Mouse (Mus musculus) intestine, postnatal 0 days (tissue): ENCODE results near the gene Gm10912. TPM values are rescaled to one million over a fixed set of nuclear protein-coding genes. Genes with fewer than 3 reads are reported as not detected.
"Not testable (repeated sequence)": the region's sequence is repeated elsewhere in the genome, so short reads cannot be mapped to it uniquely, and the experiment has no call there.

ENCODE experiments used
- ATAC-seq: fragments of 200-750 bp; cut with Nextera tagmentation; 2 replicates; pipeline ENCODE4 v1.8.0; 2017; ENCODE audit warnings: mild to moderate bottlenecking, moderate TSS enrichment, moderate library complexity
- H3K27ac ChIP-seq: fragments of 300-500 bp; sonication (generic); 2 replicates; pipeline ENCODE4 v1.5.1; 2014; ENCODE audit warnings: mild to moderate bottlenecking, low read depth, low read length, moderate library complexity
- H3K27me3 ChIP-seq: fragments of 300-500 bp; sonication (generic); replicated peaks from 2 replicates; pipeline ENCODE4 v1.6.1; 2014; ENCODE audit warnings: low read length, mixed read lengths; ENCODE audit not compliant: control insufficient read depth, insufficient read depth
- H3K36me3 ChIP-seq: fragments of 300-500 bp; sonication (generic); 2 replicates; pipeline ENCODE4 v1.6.1; 2014; ENCODE audit warnings: mild to moderate bottlenecking, moderate library complexity; ENCODE audit not compliant: control insufficient read depth, insufficient read depth
- H3K4me1 ChIP-seq: fragments of 300-500 bp; sonication (generic); replicated peaks from 2 replicates; pipeline ENCODE4 v1.6.1; 2014; ENCODE audit warnings: antibody characterized with exemption, low read length, mixed read lengths; ENCODE audit not compliant: control insufficient read depth, insufficient read depth
- H3K4me2 ChIP-seq: fragments of 300-500 bp; sonication (generic); replicated peaks from 2 replicates; pipeline ENCODE4 v1.6.1; 2014; ENCODE audit warnings: low read depth, mild to moderate bottlenecking, moderate library complexity
- H3K4me3 ChIP-seq: fragments of 300-500 bp; sonication (generic); 2 replicates; pipeline ENCODE4 v1.5.1; 2014; ENCODE audit warnings: low read depth, low read length
- H3K9ac ChIP-seq: fragments of 300-500 bp; sonication (generic); 2 replicates; pipeline ENCODE4 v1.6.1; 2014; ENCODE audit warnings: mild to moderate bottlenecking, low read depth, low read length
- H3K9me3 ChIP-seq: fragments of 300-500 bp; sonication (generic); 2 replicates; pipeline ENCODE4 v1.6.1; 2016; ENCODE audit warnings: mixed run types; ENCODE audit not compliant: control insufficient read depth
- CTCF ChIP-seq: sonication (generic); IDR thresholded peaks from 2 replicates; pipeline ENCODE4 v1.5.1; 2016; ENCODE audit warnings: low read depth, mild to moderate bottlenecking, control low read depth, antibody characterized with exemption, moderate library complexity
- WGBS: fragments of 180-500 bp; shearing (Covaris S2); extraction: QIAGEN DNeasy Blood & Tissue Kit; methylation state at CpG from one replicate; pipeline ENCODE4 v1.1.7; 2014; 5-methylcytosine and 5-hydroxymethylcytosine counted together
- polyA plus RNA-seq: library from polyadenylated mRNA; unstranded; fragments of >200 nt; fragmentation: Nextera tagmentation; extraction: Ambion mirVana; gene quantifications from 2 replicates; pipeline ENCODE4 v1.2.1, GENCODE M21; 2015

The Gm10912 gene
- polyA plus RNA-seq, 1 experiment from 2014 or later, result not detected

- Histone ChIP-seq H3K36me3 (peaks cover 15% of the 10 kb centered on the region), H3K4me1 (no peaks in the 10 kb centered on the region), H3K9ac (no peak overlapping the region), H3K4me2 (no peak overlapping the region), H3K4me3 (no peak overlapping the region), H3K27ac (no peak overlapping the region), H3K27me3 (no peaks in the 10 kb centered on the region), H3K9me3 (no peaks in the 10 kb centered on the region)
- no peak for ATAC-seq
- 95% methylated on average over 6 of the region's 6 CpGs for WGBS
- TF ChIP-seq CTCF, result no peak
These were observed 4.6 kb upstream of the Gm10912 start for GRCm38 (mm10) chr2:104060996-104061395.

DNA sequence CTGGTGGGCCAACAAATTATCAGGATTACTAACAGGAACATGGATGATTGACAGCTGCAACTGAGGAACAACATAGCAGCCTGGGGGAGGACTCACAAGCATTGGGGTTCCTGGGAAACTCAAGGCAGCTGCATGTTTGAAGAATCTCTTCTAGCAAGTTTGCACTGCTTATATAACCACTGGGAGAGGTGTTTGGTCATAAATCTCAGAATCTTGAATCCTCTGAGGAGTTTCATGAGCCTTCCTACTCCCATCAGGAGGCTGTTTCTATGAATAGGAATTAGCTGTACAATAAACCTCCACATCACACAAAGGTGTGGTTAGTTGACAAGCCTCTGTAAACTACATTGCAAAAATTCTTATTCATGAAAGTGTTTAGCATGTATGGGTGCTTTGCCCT is 3.0 kb upstream of the Gm10912 start:
- Histone ChIP-seq H3K9me3 (no peaks in the 10 kb centered on the region), H3K9ac (no peak overlapping the region), H3K36me3 (peaks cover 15% of the 10 kb centered on the region), H3K27me3 (no peaks in the 10 kb centered on the region), H3K4me2 (no peak overlapping the region), H3K4me3 (no peak overlapping the region), H3K27ac (no peak overlapping the region), H3K4me1 (no peaks in the 10 kb centered on the region)
- no peak for TF ChIP-seq CTCF
- no peak for ATAC-seq

DNA sequence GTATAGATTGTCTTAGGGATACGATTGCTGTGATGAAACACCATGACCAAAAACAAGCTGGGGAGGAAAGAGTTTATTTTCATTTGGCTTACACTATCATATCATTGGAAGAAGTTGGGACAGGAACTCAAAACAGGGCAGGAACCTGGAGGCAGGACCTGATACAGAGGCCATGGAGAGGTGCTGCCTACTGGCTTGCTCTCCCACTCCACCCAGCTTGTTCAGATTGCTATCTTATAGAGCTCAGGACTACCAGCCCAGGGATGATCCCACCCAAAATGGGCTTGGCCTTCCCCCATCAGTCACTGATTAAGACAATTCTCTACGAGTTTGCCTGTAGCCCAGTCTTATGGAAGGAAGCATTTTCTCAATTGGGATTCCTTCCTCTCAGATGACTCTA is 1.5 kb upstream of the Gm10912 start:
- ATAC-seq, result no peak
- H3K4me2 ChIP-seq, result no peak overlapping the region
- no peak overlapping the region for H3K9ac ChIP-seq
- H3K27ac ChIP-seq, result no peak overlapping the region
- H3K9me3 ChIP-seq, result no peaks in the 10 kb centered on the region
- no peaks in the 10 kb centered on the region for H3K4me1 ChIP-seq
- peaks cover 8% of the 10 kb centered on the region; the same call in 1 of the 2 replicates for H3K36me3 ChIP-seq
- H3K4me3 ChIP-seq, result no peak overlapping the region
- no peaks in the 10 kb centered on the region for H3K27me3 ChIP-seq
- 77% methylated on average over 2 of the region's 2 CpGs for WGBS
- TF ChIP-seq CTCF, result no peak

- H3K9me3 ChIP-seq, H3K4me3 ChIP-seq, H3K9ac ChIP-seq, H3K27me3 ChIP-seq, H3K4me2 ChIP-seq, H3K36me3 ChIP-seq, H3K27ac ChIP-seq, H3K4me1 ChIP-seq, ATAC-seq: not testable (repeated sequence)
- 67% methylated on average over 7 of the region's 7 CpGs for WGBS
These were observed 2.8 kb downstream of the Gm10912 start, which contains the start of gene Gm10799 for GRCm38 (mm10) chr2:104068450-104068849. Gene Gm10799 (minus strand): TSS chr2:104068550.

GRCm38 (mm10) chr2:104069704-104070185 is 4.1 kb downstream of the Gm10912 start, which contains the start of gene Cd59b:
Gene Cd59b (plus strand): TSS chr2:104069849.
- TF ChIP-seq CTCF, result no peak
- 14% methylated on average over 13 of the region's 13 CpGs for WGBS
- Histone ChIP-seq H3K9ac (no peak within 1 kb of the TSS), H3K27ac (no peak within 1 kb of the TSS), H3K4me1 (no peaks in the 10 kb centered on the region; the same call in 1 of the 2 replicates), H3K27me3 (no peaks in the 10 kb centered on the region), H3K36me3 (no peaks in the 10 kb centered on the region), H3K9me3 (no peaks in the 10 kb centered on the region), H3K4me3 (peak within 1 kb of the TSS; percentile 35), H3K4me2 (peak within 1 kb of the TSS; percentile 70)
- peak; percentile 81 for ATAC-seq

GRCm38 (mm10) chr2:104078285-104078684 is 12.7 kb downstream of the Gm10912 start:
- not testable (repeated sequence) for H3K4me1 ChIP-seq, H3K9ac ChIP-seq, H3K4me2 ChIP-seq, ATAC-seq, H3K4me3 ChIP-seq, H3K9me3 ChIP-seq, H3K27me3 ChIP-seq, H3K27ac ChIP-seq, H3K36me3 ChIP-seq
- WGBS, result 55% methylated on average over 5 of the region's 5 CpGs

DNA sequence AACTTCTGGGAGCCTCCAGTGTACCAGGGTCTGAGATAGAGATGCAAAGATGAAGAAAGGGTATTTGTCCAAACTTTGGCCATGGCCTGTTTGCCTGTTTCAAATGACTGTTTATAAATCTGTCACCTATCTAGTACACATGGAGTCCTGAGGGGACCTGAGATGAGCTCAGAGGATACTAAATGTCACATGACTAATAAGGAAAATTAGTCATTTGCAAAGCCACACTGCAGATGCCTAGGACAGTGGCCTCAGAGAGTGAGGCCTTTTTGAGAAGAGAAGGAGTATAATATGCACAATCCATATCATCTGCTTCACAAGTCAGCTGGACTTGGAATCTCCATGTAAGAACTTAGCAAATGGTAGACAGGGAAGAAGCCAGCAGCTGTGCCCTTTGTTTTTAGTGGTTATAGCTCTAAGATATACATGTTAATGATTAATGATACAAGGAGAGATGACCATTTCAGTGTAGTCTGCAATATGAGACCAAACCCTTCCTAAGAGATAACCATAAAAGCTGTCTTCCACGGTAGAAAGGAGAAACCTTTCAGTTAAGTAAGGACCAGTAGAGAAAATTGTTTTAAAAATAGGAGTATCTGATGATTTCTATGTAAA is 15.9 kb downstream of the Gm10912 start:
- H3K27ac ChIP-seq, H3K27me3 ChIP-seq, H3K4me3 ChIP-seq, H3K9me3 ChIP-seq, H3K4me2 ChIP-seq, H3K36me3 ChIP-seq, H3K4me1 ChIP-seq, H3K9ac ChIP-seq: not testable (repeated sequence)
- no CpG with 5 or more reads among the region's 1 CpGs for WGBS
- ATAC-seq, result peak; percentile 67
